Mouse (Mus musculus): ENCODE measurements around the gene Dgkq.

Dgkq gene

DNA sequence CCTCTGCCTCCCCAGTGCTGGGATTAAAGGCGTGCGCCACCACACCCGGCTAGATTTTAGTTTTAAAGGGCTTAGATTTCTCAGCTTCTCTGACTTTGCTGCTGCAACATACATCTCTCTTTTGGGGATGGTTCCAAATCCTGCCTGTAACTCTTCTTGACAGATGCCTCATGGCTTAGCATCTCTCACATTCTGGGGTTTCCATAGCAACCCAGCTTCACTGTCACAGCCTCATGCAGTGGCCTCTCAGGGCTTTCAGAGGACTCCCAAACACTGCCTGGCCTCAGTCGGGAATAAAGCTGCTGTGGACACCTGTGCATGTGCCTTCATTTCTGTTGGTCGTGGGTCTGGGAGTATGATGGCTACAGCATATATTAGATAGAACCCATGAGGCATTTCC is 19.6 kb upstream of the Dgkq start:
- DNase-seq (ENCODE audit: low read depth): no peak

DNA sequence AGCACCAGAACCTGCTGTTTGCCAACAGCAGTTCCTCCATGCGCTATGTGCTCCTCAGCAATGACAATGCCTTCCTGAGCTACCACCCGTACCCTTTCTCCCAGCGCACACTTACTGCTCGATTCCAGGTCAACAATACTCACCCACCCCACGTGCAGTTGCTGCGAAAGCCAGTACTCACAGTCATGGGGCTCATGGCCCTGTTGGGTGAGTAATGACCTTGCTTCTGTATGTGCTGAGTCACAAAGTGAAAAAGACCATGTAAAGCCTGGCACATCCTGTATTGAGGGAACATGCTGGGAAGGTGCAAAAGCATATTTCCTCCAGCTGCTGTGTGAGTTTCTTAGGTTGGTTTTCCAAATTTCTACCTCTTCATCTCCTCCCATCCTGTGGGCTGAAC is 11.4 kb upstream of the Dgkq start:
- DNase-seq (ENCODE audit: low read depth): no peak

DNA sequence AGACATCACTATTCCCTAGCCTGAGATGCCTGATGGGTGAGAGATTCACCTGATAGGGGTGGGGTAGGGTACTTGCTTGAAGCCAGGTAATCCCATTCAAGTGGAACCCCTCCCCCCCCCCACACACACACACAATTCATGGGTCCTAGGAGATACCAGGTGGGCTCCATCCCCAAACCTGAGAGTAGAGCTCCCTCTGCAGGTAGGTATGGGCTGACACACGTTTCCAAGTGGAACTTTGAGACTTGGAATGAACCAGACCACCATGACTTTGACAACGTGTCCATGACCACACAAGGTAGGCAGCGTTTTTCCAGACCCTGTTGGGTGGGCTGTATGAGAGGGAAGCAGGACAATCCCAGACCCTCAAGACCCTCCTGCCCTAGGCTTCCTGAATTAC is 10.4 kb upstream of the Dgkq start:
- DNase-seq (ENCODE audit: low read depth): peak; percentile 22

DNA sequence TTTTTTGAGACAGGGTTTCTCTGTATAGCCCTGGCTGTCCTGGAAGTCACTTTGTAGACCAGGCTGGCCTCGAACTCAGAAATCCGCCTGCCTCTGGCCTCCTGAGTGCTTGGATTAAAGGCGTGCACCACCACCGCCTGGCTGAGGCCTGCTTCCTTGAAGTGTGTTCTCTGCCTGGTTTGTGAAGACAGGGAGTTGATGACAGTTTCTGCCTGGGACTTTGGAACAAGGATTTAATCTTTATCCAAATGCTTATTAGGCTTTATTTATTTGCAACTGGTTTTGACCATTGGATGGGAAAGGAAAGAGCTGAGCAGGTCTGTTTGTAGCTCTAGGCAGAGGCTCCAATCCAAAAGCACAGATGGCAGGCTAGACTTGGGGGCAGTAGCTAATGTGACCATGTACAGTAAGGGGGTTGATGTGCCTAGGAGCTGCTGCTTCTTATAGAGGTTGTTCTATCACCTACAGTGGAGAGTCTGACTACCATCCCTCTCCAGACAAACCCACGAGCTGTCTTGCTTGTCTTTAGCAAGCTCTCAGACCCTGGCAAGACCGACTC is 8.9 kb upstream of the Dgkq start:
- no peak for DNase-seq (ENCODE audit: low read depth)

DNA sequence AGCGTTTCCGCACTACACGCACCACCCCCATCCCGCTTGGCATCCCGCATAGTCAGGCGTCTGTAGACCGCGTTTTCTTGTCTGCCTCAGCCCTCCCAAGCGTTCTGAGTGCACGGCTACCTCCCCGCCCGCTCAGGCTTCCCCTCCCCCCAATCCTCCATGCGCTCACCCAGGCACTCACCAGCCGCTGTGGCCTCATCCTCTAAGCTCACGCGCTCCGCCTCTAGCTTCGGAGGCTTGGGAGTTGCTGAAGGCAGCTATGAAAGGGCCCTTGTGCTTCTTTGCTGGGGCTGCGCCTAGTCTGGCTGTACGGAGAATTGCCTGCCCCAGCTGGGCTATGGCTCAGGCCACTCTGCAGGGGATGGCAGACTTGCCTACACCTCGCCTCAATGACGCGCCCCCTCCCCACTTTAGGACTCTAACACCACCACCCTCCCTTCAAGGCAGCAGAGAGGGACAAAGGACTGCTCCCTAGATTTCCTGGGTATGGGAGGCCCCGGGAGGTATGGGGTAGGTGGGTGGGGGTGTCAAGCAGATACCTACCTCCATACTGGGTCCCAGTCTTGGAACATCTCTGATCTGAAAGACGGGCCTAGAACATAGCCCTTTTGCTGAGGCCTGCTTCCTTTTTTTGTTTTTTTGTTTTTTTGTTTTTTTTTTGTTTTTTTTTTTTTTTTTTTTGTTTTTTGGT is 8.3 kb upstream of the Dgkq start:
- DNase-seq (ENCODE audit: low read depth): no peak

DNA sequence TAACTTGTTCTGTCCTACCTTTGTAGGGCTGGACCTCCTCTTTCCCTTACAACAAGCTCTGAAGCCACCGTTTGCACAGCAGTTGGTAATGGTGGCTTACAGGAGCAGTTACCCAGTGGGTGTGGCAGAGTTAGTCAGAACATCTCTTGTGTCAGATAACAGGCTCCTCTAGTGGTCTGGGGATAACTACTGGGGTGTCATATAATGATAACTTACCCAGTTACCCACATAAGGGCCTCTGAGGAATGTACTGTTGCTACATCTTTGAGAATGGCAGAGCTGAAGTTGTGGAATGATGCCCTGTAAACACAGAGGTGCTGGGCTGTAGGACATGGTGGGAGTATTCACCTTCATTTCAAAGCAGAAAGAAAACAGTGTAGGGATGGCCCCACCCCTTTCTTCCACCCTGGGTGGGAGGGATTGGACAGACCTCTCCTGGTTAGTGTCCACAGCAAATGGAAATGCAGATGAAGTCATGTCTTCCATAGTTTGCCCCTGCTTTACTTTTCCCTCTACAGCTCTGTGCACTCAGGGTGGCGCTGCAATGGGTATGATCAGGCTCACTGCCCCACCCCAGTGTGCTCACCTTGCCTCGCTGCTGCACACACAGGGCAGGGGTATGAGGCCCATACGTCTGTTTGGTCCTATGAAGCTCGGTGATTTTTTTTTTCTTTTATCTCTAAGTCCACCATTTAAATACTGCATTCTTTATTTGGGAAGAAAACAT is 7.5 kb upstream of the Dgkq start:
- no peak for DNase-seq (ENCODE audit: low read depth)

DNA sequence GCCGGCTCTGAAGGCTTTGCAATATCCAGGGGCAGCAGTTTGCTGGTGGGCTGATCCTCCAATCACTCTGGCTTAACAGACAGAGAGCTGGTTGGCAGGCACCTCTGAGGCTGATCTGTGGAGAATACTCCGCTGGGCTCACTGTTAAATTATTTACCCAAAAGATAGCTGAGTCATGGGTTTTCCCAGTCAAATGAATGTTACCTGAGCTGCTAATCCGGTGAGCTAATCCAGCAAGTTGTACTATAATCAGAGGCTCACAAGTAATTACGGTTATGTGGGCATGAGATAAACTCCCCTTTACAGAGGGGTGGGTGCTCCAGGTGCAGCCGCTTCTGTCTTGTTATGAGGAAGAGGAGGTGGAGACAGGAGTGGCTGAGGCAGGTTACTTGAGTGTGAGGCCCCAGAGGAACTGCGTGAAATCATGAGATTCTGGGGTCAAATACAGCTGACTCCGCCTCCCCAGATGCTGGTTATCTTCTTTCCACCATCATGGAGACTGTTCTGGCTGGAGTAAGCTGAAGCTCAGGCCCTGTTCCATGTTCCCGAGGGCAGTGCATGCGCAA is 5.9 kb upstream of the Dgkq start, which contains the start of gene Slc26a1:
Gene Slc26a1 (minus strand): TSS at position 319 of the 566 bp plus-strand sequence.
- DNase-seq (ENCODE audit: low read depth): no peak

DNA sequence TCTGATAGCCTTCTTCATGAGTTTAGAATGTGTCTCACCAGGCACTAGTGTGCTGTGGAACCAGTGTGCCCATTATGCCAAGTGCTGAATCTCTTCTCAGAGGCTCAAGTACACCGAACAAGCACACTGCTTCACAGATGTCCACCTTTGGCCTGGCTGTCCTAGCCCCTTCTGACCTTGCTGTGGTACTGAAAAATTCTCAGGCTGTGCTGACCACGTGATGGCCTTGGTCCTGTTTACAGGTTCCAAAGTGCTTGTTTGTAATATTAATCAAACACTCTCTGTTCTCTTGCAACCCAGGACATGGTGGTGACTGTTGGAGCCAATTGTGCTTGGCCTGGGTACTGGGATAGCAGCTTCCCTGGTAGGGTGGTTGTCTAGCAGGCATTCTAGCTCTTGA is 5.2 kb upstream of the Dgkq start:
- no peak for DNase-seq (ENCODE audit: low read depth)

DNA sequence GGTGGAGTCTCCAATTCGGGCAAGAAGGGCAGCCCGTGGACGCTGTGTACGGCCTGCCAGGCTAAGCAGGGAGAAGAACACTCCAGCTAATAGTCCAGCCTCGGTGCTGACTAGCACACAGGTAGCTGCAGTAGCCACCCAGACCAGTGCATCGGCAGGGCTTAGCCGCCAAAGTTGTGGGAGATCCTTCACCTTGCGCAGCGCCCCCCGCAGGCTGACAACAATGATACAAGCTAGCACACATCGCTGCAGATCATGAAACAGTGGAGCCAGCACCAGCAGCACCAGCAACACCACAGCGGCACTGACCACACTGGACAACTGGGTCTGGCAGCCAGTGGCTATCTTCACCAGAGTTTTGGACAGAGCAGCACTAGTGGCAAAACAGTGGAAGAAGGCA is 2.3 kb upstream of the Dgkq start:
- DNase-seq (ENCODE audit: low read depth): no peak

DNA sequence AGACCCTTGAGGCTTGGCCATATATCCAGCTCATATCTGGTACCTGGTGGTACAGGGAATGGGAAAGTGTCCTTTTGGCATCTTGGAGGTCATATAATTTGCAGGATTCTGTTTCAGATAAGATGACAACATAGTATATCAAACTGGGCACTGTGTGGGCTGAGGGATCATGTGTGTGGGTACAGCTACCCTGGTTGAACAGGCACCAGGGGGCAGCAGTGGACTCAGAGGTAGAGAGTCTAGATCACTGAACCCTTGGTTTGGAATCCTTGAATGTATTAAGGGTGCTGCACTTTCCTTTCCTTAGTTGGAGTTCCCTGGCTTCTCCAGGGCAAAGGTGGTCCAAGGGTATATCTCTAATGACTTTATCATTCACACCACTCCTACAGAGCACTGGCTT is 1.3 kb upstream of the Dgkq start:
- peak; percentile 67 for DNase-seq (ENCODE audit: low read depth)

DNA sequence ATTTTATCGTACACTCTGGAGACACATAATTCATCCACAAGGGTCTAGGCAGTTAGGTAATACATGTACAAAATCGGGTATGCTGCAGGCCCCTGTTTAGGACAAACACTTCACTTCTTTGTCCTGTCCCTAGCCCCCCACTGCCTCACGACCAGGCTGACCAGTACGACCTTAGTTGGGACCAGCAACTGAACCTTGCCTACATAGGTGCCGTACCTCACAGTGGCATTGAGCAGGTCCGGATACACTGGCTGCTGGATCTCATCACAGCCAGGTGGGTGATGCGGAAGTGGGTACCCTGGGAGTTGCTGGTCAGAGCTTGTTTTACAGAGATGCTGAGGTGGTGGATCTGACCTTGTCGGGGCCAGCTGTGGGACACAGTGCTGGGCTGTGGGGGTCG is 514 bp upstream of the Dgkq start:
- DNase-seq (ENCODE audit: low read depth): no peak

DNA sequence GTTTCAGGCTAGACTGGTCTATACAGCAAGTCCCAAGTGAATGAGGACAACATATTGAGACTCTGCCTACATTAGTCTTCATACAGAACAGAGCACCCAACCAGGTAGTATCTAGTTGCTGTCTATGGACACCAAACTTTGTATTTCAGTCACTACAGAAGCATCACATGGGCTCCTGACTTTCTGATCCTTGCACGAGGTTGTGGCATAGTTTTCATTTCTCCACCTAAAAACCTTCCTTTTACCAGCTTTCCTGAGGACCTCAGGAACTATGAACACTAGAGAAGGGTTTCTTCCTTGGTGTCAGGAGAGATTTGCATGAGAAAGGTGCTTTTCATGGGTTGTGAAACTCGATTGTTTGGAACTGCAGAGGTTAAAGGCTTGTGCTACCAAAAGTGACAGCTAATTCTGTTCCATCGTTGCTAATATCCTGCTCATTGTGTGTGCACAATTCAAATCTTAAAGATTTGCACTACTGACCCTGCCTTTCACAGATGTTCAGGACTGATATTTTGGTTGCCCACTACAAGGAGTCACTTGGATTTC is 1.0 kb downstream of the Dgkq start:
- no peak for DNase-seq (ENCODE audit: low read depth)

DNA sequence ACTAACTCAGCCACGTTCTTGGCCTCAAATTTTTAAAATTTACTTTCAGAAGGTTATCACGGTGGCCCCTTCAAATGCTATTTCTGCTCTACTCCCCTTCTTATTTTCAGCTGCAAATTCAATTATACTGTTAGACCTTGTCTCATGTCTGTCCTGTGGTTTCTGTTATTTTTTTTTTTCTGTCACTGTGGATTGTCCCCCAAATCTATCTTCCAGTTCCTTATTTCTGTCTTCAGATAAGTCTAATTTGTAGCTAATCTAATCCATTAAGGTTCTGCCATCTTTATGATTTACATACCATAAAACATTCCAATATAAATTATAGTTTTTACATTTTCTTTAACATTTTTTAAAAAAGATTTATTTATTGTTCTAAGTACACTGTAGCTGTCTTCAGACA is 2.1 kb downstream of the Dgkq start:
- no peak for DNase-seq (ENCODE audit: low read depth)

DNA sequence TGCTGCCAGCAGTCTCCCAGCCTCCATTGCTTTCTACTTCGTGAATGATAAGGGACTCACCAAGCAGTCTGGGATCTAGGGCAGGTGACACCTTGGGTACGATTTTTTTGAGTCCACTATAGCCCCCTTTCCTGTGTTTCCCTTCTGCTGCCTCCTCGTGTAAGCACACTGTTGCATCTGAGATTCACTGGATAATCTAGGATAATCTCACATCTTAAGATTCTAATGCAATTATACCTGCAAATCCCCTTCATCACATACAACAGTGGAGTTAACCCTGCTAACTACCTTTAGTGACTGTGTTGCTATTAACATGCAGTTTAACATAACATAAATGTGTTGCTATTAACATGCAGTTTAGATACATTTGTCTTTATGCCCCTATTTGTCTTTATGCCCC is 4.4 kb downstream of the Dgkq start:
- no peak for DNase-seq (ENCODE audit: low read depth)

DNA sequence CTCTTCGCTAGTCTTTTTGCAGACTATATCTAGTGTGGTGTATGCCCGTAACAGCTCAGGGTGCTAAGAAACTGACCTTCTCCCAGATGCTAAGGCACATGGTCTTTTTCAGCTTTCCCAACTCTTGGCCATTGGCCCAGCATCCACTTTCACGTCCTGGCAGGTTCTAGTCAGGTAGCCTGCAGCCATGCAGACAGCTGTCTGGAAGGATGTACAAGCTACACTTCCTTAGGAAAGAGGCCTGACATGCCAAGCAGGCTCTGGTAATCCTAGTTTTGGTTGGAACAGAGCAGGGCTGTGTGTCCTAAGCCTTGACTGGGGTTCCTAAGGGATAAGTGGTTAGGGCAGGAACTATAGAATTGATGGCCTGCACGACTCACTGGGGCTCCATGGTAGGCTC is 6.7 kb downstream of the Dgkq start:
- DNase-seq (ENCODE audit: low read depth): no peak

DNA sequence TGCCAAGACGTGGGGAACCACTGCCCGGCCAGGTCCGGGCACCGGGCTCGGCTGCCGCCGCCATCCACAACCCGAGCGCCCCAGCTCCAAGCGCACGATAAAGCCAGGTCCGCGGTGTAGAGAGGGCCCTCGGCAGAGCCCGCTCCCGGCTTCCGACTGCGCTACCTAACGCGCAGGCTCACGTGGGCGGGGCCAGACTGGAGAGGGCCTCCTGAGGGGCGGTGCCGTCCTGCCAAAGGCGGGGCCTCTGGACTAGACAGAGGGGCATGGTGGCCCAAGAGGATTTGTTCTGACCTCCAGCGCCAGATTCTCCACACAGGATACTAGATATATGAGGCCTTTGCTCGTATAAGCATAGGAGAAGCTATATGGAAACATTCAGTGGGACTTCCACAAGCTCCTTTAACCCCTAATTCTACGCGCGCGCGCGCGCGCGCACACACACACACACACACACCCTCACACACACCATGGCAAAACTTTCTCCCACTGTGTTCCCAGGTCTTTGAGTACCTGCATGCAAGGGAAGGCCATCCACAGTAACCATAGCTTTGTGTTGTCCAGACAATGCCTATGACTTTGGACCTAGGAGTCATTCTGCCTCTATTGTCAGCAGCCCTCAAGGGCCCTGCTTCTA is 8.7 kb downstream of the Dgkq start:
- peak; percentile 90 for DNase-seq (ENCODE audit: low read depth)

DNA sequence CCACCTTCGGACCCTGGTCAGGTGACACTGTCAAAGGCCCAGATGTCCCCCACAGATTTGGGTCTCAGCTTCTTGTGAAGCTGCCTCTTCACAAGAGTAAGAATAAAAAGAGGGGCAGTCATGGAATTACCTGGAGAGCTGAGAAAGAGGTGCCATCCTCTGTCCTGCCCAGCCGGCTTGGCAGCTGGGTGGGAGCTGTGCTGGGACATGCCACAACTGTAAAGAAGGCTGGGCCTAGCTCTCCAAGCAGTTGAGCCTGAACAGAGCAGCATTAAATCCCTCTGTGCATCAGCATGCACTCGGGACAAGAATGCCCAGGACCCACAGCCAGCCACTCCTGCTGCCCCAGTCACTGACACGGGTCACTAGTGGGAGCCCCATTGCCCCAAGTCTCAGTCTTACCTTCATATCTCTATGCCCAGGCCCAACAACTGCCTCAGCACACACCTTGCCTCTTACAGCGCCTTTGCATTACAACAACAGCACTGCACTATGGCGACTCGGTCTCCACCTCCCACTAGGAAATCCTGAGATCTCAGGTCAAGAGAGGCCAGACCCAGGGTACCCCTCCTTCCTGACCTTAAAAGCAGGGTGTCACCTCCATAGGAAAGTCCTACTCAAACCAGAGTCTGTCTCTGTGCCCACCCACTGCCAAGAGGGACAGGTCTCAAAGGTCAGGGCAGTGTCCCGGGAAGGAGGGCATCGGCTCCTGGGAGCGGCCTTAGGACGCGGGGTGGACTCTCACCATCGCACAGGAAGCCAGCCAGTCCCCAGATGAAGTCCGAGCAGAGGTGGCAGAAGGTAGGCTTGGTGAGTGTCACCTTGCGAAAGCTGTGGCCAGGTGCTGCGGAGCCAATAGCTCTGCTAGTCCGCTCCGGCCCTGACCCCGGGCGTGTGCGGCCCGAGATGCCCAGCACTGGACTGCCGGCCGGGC is 9.5 kb downstream of the Dgkq start, which contains the start of gene Idua:
Gene Idua (plus strand): TSS at position 634 of the 934 bp plus-strand sequence.
- DNase-seq (ENCODE audit: low read depth): no peak

DNA sequence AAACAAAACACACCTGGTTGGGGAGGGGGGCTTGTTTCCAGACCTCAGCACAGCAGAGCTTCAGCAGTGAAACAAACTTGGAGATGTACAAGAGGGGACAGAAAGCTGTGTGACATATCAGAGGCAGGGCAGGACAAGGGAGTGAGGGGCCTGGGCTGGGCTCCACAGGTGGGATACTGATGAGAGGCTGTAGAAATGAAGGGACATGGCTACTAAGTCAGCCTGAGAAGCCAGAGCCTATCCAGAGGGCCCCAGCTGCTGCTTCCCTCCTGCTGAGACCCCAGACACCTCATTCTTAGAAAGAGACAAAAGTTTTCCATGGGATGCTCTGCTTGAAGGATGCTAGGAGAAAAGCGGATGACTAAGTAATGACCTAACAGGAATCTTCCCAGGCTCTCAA is 10.9 kb downstream of the Dgkq start:
- no peak for DNase-seq (ENCODE audit: low read depth)

DNA sequence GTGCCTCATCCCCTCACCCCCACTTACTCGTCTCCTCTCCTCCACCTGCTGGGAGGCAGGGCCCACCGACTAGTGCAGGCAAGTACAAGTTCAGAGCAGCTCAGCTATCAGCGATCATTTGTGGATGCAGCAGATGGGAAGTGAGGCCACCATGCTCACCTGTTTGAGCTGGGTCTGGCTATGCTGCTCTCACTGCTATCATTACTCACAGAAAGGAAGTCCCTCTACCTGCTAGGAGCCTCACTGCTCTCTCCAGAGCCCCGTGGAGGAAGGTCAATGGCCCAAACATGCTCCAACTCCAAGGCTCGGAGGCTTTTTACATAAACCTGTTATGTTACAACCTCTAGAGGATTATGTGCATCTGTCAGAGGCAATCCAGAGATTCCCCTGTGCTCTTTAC is 12.1 kb downstream of the Dgkq start:
- no peak for DNase-seq (ENCODE audit: low read depth)

DNA sequence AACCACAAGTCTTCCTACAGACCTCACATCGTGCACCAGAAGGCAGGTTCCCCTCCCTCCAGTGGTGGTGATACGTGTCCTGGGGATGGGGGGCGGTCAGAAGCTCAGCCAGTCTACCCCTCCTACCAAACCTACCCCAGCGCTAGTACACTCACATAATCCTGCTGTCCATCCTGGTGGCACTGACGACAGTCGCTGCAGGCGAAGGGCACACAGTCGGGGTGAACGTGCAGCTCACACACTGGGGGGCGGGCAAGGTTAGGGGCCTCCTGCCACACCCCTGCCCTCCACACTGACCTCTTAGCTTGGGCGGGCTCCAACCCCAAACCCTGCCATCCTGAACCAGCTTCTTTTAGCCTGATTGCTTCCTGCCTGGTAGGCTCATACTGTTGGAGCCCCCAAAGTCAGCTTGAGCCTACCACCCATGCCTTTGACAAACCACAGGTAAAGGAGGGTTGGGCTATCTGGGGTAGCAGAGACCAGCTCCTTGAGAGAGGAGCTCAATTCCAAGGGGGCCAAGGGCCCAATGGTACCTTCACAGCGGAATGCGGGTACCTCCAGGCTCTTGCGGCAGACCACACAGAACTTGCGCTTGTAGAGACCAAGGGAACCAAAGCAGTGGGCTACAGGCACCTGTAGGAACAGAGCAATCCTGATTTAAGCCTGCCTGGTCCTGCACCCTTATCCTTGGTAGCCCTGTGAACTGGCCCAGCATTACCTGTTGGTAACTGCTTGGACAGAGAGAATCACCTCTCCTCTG is 13.4 kb downstream of the Dgkq start:
- DNase-seq (ENCODE audit: low read depth): no peak
